Mouse (Mus musculus) brain, adult 2 months (tissue): ENCODE measurements at regions not wholly inside any gene's neighbourhood (a gene's known extent, or its start where the extent isn't known, plus 50 kb on each side); places are given as distances from the start of the nearest gene placed in this dataset.
"Not testable (repeated sequence)": the region's sequence is repeated elsewhere in the genome, so short reads cannot be mapped to it uniquely, and the experiment has no call there.

Experiments used
- DNase-seq: peaks from one replicate; pipeline ENCODE4 v3.0.0; 2011; ENCODE audit warnings: low read depth, low spot score

GRCm38 (mm10) chr1:164744955-164745608, 51.4 kb upstream of the Dpt start:
- DNase-seq = peak; percentile 73

- DNase-seq = no peak
Measured at GRCm38 (mm10) chr1:164744499-164744898, 51.9 kb upstream of the Dpt start.

- not testable (repeated sequence) for DNase-seq
Measured at GRCm38 (mm10) chr1:164742897-164743296, 53.5 kb upstream of the Dpt start.

GRCm38 (mm10) chr1:164735646-164736045, 60.8 kb upstream of the Dpt start:
- DNase-seq = no peak

- DNase-seq = no peak
Measured at GRCm38 (mm10) chr1:164733741-164734140, 62.7 kb upstream of the Dpt start.

- DNase-seq = peak; percentile 89
Measured at GRCm38 (mm10) chr1:164722054-164722453, 74.4 kb upstream of the Dpt start.

- DNase-seq = no peak
Measured at GRCm38 (mm10) chr1:164714905-164715304, 81.5 kb upstream of the Dpt start.

GRCm38 (mm10) chr1:164713798-164714551, 82.5 kb upstream of the Dpt start:
- no peak for DNase-seq

GRCm38 (mm10) chr1:164712514-164712913, 83.9 kb upstream of the Dpt start:
- DNase-seq = no peak

GRCm38 (mm10) chr1:164704397-164705091, 91.9 kb upstream of the Dpt start:
- peak; percentile 72 for DNase-seq

GRCm38 (mm10) chr1:164703560-164704131, 92.8 kb upstream of the Dpt start:
- DNase-seq = no peak

- DNase-seq = no peak
Measured at GRCm38 (mm10) chr1:164690055-164690454, 106.4 kb upstream of the Dpt start.

GRCm38 (mm10) chr1:164689311-164689710, 107.1 kb upstream of the Dpt start:
- DNase-seq = peak; percentile 91

- DNase-seq = peak; percentile 65
Measured at GRCm38 (mm10) chr1:164684437-164684836, 112.0 kb upstream of the Dpt start.

GRCm38 (mm10) chr1:164683788-164684187, 112.7 kb upstream of the Dpt start:
- peak; percentile 93 for DNase-seq

GRCm38 (mm10) chr1:164682867-164683599, 113.4 kb upstream of the Dpt start:
- DNase-seq = peak; percentile 18

- peak; percentile 23 for DNase-seq
Measured at GRCm38 (mm10) chr1:164682426-164682825, 114.0 kb upstream of the Dpt start.

- DNase-seq = peak; percentile 70
Measured at GRCm38 (mm10) chr1:164681582-164681981, 114.9 kb upstream of the Dpt start.

- no peak for DNase-seq
Measured at GRCm38 (mm10) chr1:164678303-164678702, 118.1 kb upstream of the Dpt start.

GRCm38 (mm10) chr1:164652244-164652643, 144.2 kb upstream of the Dpt start:
- no peak for DNase-seq

GRCm38 (mm10) chr1:164637901-164638462, 158.5 kb upstream of the Dpt start:
- no peak for DNase-seq
